Mouse (Mus musculus) thymus, adult 2 months (tissue): Measurements from ENCODE around the gene Olah. TPM values are rescaled to one million over a fixed set of nuclear protein-coding genes. Genes with fewer than 3 reads are reported as not detected.

ENCODE experiments used
- DNase-seq: peaks from one replicate; pipeline ENCODE4 v3.0.0; 2021
- H3K27ac ChIP-seq: fragments of 200-500 bp; 2 replicates; pipeline ENCODE4 v1.5.1; 2012; ENCODE audit warnings: low read length, control low read depth; ENCODE audit not compliant: control insufficient read depth, insufficient read depth
- H3K27me3 ChIP-seq: fragments of 200-500 bp; 2 replicates; pipeline ENCODE4 v1.6.1; 2012; ENCODE audit warnings: mild to moderate bottlenecking, low read length, moderate library complexity, mixed read lengths; ENCODE audit not compliant: control insufficient read depth, insufficient read depth
- H3K36me3 ChIP-seq: fragments of 200-500 bp; 2 replicates; pipeline ENCODE4 v1.6.1; 2012; ENCODE audit warnings: mild to moderate bottlenecking, low read length, moderate library complexity; ENCODE audit not compliant: control insufficient read depth, insufficient read depth
- H3K4me1 ChIP-seq: fragments of 200-500 bp; replicated peaks from 2 replicates; pipeline ENCODE4 v1.6.1; 2012; ENCODE audit warnings: low read length; ENCODE audit not compliant: control insufficient read depth, insufficient read depth
- H3K4me3 ChIP-seq: fragments of 200-500 bp; 2 replicates; pipeline ENCODE4 v1.5.1; 2012; ENCODE audit warnings: mild to moderate bottlenecking, low read length, control low read depth, moderate library complexity; ENCODE audit not compliant: control insufficient read depth, insufficient read depth
- CTCF ChIP-seq: fragments of 200-500 bp; IDR thresholded peaks from 2 replicates; pipeline ENCODE4 v1.5.1; 2012; ENCODE audit warnings: mild to moderate bottlenecking, control low read depth, low read length, moderate library complexity, borderline replicate concordance; ENCODE audit not compliant: control insufficient read depth, poor library complexity, insufficient read depth; ENCODE audit errors: extremely low read depth
- POLR2A ChIP-seq: fragments of 200-500 bp; IDR thresholded peaks from 2 replicates; pipeline ENCODE4 v1.6.1; 2012; ENCODE audit warnings: mild to moderate bottlenecking, low read length, control low read depth, moderate library complexity; ENCODE audit not compliant: control insufficient read depth, poor library complexity, insufficient read depth; ENCODE audit errors: extremely low read depth
- WGBS: fragments of 180-500 bp; shearing (Covaris S2); methylation state at CpG from one replicate; pipeline ENCODE4 v1.1.7; 2018; 5-methylcytosine and 5-hydroxymethylcytosine counted together
- polyA plus RNA-seq: library from polyadenylated mRNA; depleted of rRNA; stranded (reverse); fragments of >200 nt; gene quantifications from 2 replicates; pipeline ENCODE4 v1.2.3, GENCODE M21; 2012

Gene Olah
- polyA plus RNA-seq, 1 experiment: not detected

- H3K36me3 ChIP-seq: no peaks in the 10 kb centered on the region
- no peak for DNase-seq
- H3K27me3 ChIP-seq: no peaks in the 10 kb centered on the region
- no peak overlapping the region for H3K4me3 ChIP-seq
- WGBS: 83% methylated on average over 3 of the region's 3 CpGs
- TF ChIP-seq CTCF (no peak), POLR2A (no peak)
- no peaks in the 10 kb centered on the region for H3K4me1 ChIP-seq
- no peak overlapping the region for H3K27ac ChIP-seq
Observed at GRCm38 (mm10) chr2:3357887-3358286, 39.1 kb downstream of the Olah start.

- H3K4me3 ChIP-seq: no peak overlapping the region
- no peak for DNase-seq
- 93% methylated on average over 3 of the region's 3 CpGs for WGBS
- H3K27ac ChIP-seq: no peak overlapping the region
- no peaks in the 10 kb centered on the region for H3K27me3 ChIP-seq
- no peaks in the 10 kb centered on the region for H3K36me3 ChIP-seq
- H3K4me1 ChIP-seq: no peaks in the 10 kb centered on the region
- TF ChIP-seq CTCF (no peak), POLR2A (no peak)
Observed at GRCm38 (mm10) chr2:3356311-3356710, 40.7 kb downstream of the Olah start.

- no peak overlapping the region for H3K27ac ChIP-seq
- H3K4me3 ChIP-seq: no peak overlapping the region
- no peak for DNase-seq
- no peaks in the 10 kb centered on the region for H3K36me3 ChIP-seq
- H3K27me3 ChIP-seq: no peaks in the 10 kb centered on the region
- TF ChIP-seq POLR2A (no peak), CTCF (no peak)
- WGBS: 79% methylated on average over 8 of the region's 8 CpGs
- no peaks in the 10 kb centered on the region for H3K4me1 ChIP-seq
Observed at GRCm38 (mm10) chr2:3355793-3356192, 41.2 kb downstream of the Olah start.

- H3K36me3 ChIP-seq: no peaks in the 10 kb centered on the region
- no peak overlapping the region for H3K27ac ChIP-seq
- no peaks in the 10 kb centered on the region for H3K27me3 ChIP-seq
- no peaks in the 10 kb centered on the region for H3K4me1 ChIP-seq
- TF ChIP-seq CTCF (no peak), POLR2A (no peak)
- H3K4me3 ChIP-seq: no peak overlapping the region
- no peak for DNase-seq
Observed at GRCm38 (mm10) chr2:3353160-3353559, 43.9 kb downstream of the Olah start.

- DNase-seq: peak; percentile 24
- Histone ChIP-seq H3K36me3 (no peaks in the 10 kb centered on the region), H3K27me3 (no peaks in the 10 kb centered on the region), H3K4me3 (no peak overlapping the region), H3K4me1 (no peaks in the 10 kb centered on the region), H3K27ac (no peak overlapping the region)
- WGBS: 8% methylated on average over 3 of the region's 3 CpGs
- TF ChIP-seq CTCF (no peak), POLR2A (no peak)
Observed at GRCm38 (mm10) chr2:3348919-3349318, 48.1 kb downstream of the Olah start.

- DNase-seq: no peak
- TF ChIP-seq CTCF (no peak), POLR2A (no peak)
- 90% methylated on average over 4 of the region's 4 CpGs for WGBS
Observed at GRCm38 (mm10) chr2:3348422-3348821, 48.6 kb downstream of the Olah start.

More at GRCm38 (mm10) chr2:3348422-3348821, 48.6 kb downstream of the Olah start:
- Histone ChIP-seq H3K27ac (no peak overlapping the region), H3K36me3 (no peaks in the 10 kb centered on the region), H3K4me3 (no peak overlapping the region), H3K4me1 (no peaks in the 10 kb centered on the region), H3K27me3 (no peaks in the 10 kb centered on the region)
